Mouse (Mus musculus) colon, adult 2 months (tissue): ENCODE results near the gene B3gat3. TPM values are rescaled to one million over a fixed set of nuclear protein-coding genes. Genes with fewer than 3 reads are reported as not detected.

Experiments used
- polyA plus RNA-seq: library from polyadenylated mRNA; depleted of rRNA; stranded (reverse); fragments of >200 nt; gene quantifications from 2 replicates; pipeline ENCODE4 v1.2.3, GENCODE M21; 2012; rRNA removed

The B3gat3 gene
- polyA plus RNA-seq, 1 experiment, result 114 TPM

Other genes starting within 250 kb of the B3gat3 start
- 77.3 and 84.0 TPM in 2 replicates for gene Slc3a2, start 197.0 kb upstream of the B3gat3 start, polyA plus RNA-seq
- gene Wdr74, start 184.5 kb upstream of the B3gat3 start, polyA plus RNA-seq, result 23.1 and 24.6 TPM in 2 replicates
- not detected in 2 replicates for gene 1700092M07Rik, start 179.7 kb upstream of the B3gat3 start, polyA plus RNA-seq
- gene Stx5a, start 179.0 kb upstream of the B3gat3 start, polyA plus RNA-seq, result 76.8 and 84.3 TPM in 2 replicates
- gene Nxf1, start 163.3 kb upstream of the B3gat3 start, polyA plus RNA-seq, result 46.2 and 48.5 TPM in 2 replicates
- 138 and 175 TPM in 2 replicates for gene Tmem223, start 149.4 kb upstream of the B3gat3 start, polyA plus RNA-seq
- 72.7 and 126 TPM in 2 replicates for gene Tmem179b, start 145.9 kb upstream of the B3gat3 start, polyA plus RNA-seq
- gene Taf6l, start 134.0 kb upstream of the B3gat3 start, polyA plus RNA-seq, result 9.5 and 9.9 TPM in 2 replicates
- gene Polr2g, start 121.8 kb upstream of the B3gat3 start, polyA plus RNA-seq, result 17.4 and 20.0 TPM in 2 replicates
- 1.6 and 1.9 TPM in 2 replicates for gene Zbtb3, start 117.8 kb upstream of the B3gat3 start, polyA plus RNA-seq
- 9.8 and 12.1 TPM in 2 replicates for gene Ttc9c, start 101.0 kb upstream of the B3gat3 start, polyA plus RNA-seq
- gene Hnrnpul2, start 100.4 kb upstream of the B3gat3 start, polyA plus RNA-seq, result 23.2 and 24.4 TPM in 2 replicates
- gene AC129217.1, start 90.6 kb upstream of the B3gat3 start, polyA plus RNA-seq, result 2.4 and 6.1 TPM in 2 replicates
- gene Bscl2, start 82.9 kb upstream of the B3gat3 start, polyA plus RNA-seq, result 125 and 157 TPM in 2 replicates
- 2.1 and 2.8 TPM in 2 replicates for gene Gng3, start 81.2 kb upstream of the B3gat3 start, polyA plus RNA-seq
- 1.5 and 3.0 TPM in 2 replicates for gene Lrrn4cl, start 69.6 kb upstream of the B3gat3 start, polyA plus RNA-seq
- gene Ubxn1, start 48.9 kb upstream of the B3gat3 start, polyA plus RNA-seq, result 113 and 124 TPM in 2 replicates
- 24.9 and 27.0 TPM in 2 replicates for gene Uqcc3, start 39.5 kb upstream of the B3gat3 start, polyA plus RNA-seq
- gene Lbhd1, start 36.6 kb upstream of the B3gat3 start, polyA plus RNA-seq, result 0.76 and 1.1 TPM in 2 replicates
- gene Gm49403, start 36.4 kb upstream of the B3gat3 start, polyA plus RNA-seq, result not detected in 2 replicates
- 9.0 and 12.8 TPM in 2 replicates for gene 1810009A15Rik, start 31.5 kb upstream of the B3gat3 start, polyA plus RNA-seq
- not detected in 2 replicates for gene Gm49416, start 31.4 kb upstream of the B3gat3 start, polyA plus RNA-seq
- gene Ints5, start 27.4 kb upstream of the B3gat3 start, polyA plus RNA-seq, result 24.4 and 26.7 TPM in 2 replicates
- 94.0 and 114 TPM in 2 replicates for gene Ganab, start 22.3 kb upstream of the B3gat3 start, polyA plus RNA-seq
- gene Rom1, start 9.0 kb downstream of the B3gat3 start, polyA plus RNA-seq, result 11.4 and 12.6 TPM in 2 replicates
- 34.6 and 42.8 TPM in 2 replicates for gene Eml3, start 9.2 kb downstream of the B3gat3 start, polyA plus RNA-seq
- gene Mta2, start 21.5 kb downstream of the B3gat3 start, polyA plus RNA-seq, result 17.1 and 24.9 TPM in 2 replicates
- gene Tut1, start 33.5 kb downstream of the B3gat3 start, polyA plus RNA-seq, result 14.7 and 16.6 TPM in 2 replicates
- gene Eef1g, start 46.7 kb downstream of the B3gat3 start, polyA plus RNA-seq, result 172 and 210 TPM in 2 replicates
- 26.2 and 29.7 TPM in 2 replicates for gene Ahnak, start 68.9 kb downstream of the B3gat3 start, polyA plus RNA-seq
- gene Scgb1a1, start 167.6 kb downstream of the B3gat3 start, polyA plus RNA-seq, result 1.9 and 2.4 TPM in 2 replicates
- gene Asrgl1, start 215.3 kb downstream of the B3gat3 start, polyA plus RNA-seq, result 0.64 and 2.4 TPM in 2 replicates